In the genomic region with DNA sequence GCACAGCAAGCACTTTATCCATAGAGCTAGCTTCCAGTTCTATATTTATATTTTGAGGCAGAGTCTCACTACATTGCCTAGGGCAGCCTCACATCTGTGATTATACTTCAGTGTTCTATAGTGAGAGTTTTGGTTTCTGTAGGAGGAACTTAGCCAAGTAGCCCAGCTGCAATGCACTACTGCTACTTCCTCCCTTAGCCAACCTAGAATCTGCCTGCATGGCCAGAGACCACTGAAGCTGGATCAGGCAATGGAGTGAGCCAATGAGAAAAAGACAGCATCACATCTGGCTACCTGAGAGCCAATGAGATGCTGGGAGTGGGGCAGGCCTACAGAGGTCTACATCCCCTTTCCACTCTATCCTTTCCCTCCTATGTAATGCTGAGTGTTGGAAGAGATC, we compare ENCODE assay signal across 22 mouse cellular contexts.
DNase-seq lines count a peak whose midpoint lies in the region; ATAC-seq and TF ChIP-seq lines count a peak whose summit lies in the region.
"Had no signal": no experiment of that assay in that cellular context is flagged by ENCODE, and none has a peak within 500 bp of the region (broad histone marks: within the 10 kb centered on the region; RNA-seq: fewer than 3 reads in every experiment).

No protein-coding gene starts in this region.

- no peak overlapping the region for H3K4me3 ChIP-seq in forebrain, postnatal 0 days (ENCODE audit: low read depth, low read length)
- H3K4me3 ChIP-seq in forebrain, embryonic 12.5 days (replicated peaks): no peak overlapping the region
- no peak overlapping the region for H3K4me3 ChIP-seq in liver, embryonic 14.5 days (ENCODE audit: insufficient read depth in 1 of 2, low read depth in 2 of 2, low read length in 2 of 2)
- no peak overlapping the region for H3K4me3 ChIP-seq in liver, postnatal 0 days (ENCODE audit: low read depth, low read length)
- H3K4me3 ChIP-seq: forebrain, embryonic 10.5 days; heart, embryonic 10.5 days; hindbrain, embryonic 13.5 days; midbrain, embryonic 10.5 days had no signal

- H3K27ac ChIP-seq in forebrain, postnatal 0 days (ENCODE audit: low read depth, low read length): no peak overlapping the region
- H3K27ac ChIP-seq in forebrain, embryonic 12.5 days: no peak overlapping the region
- no peak overlapping the region for H3K27ac ChIP-seq in liver, embryonic 14.5 days
- H3K27ac ChIP-seq in liver, postnatal 0 days (ENCODE audit: low read depth): no peak overlapping the region
- H3K27ac ChIP-seq: forebrain, embryonic 10.5 days; heart, embryonic 10.5 days; hindbrain, embryonic 13.5 days; midbrain, embryonic 10.5 days had no signal

- H3K9ac ChIP-seq in forebrain, postnatal 0 days: no peak overlapping the region
- no peak overlapping the region for H3K9ac ChIP-seq in forebrain, embryonic 12.5 days
- H3K9ac ChIP-seq in liver, embryonic 14.5 days (replicated peaks): no peak overlapping the region
- no peak overlapping the region for H3K9ac ChIP-seq in liver, postnatal 0 days (replicated peaks)
- H3K9ac ChIP-seq: hindbrain, embryonic 13.5 days; lung, embryonic 14.5 days had no signal

- peaks cover 10% of the 10 kb centered on the region; the same call in 1 of the 2 replicates for H3K36me3 ChIP-seq in forebrain, postnatal 0 days (ENCODE audit: insufficient read depth)
- H3K36me3 ChIP-seq in forebrain, embryonic 12.5 days (replicated peaks): 0 out of 2 replicates have a peak, but pooled peaks cover 6% of the 10 kb centered on the region
- no peaks in the 10 kb centered on the region for H3K36me3 ChIP-seq in liver, embryonic 14.5 days (replicated peaks; ENCODE audit: control insufficient read depth, insufficient read depth, low read depth)
- H3K36me3 ChIP-seq in liver, postnatal 0 days (replicated peaks; ENCODE audit: insufficient read depth, low read length): no peaks in the 10 kb centered on the region

- ATAC-seq in forebrain, postnatal 0 days: peak; percentile 18; the same call in 1 of the 2 replicates
- ATAC-seq in forebrain, embryonic 12.5 days (ENCODE audit: low FRiP score): no peak
- ATAC-seq in liver, embryonic 14.5 days (ENCODE audit: insufficient read depth): 0 out of 2 replicates have a peak, but pooled peaks have one; percentile 6
- ATAC-seq in liver, postnatal 0 days: no peak
- peak; percentile 78 for ATAC-seq in granulocyte monocyte progenitor cell, adult 5-6 weeks (replicated peaks; ENCODE audit: poor library complexity, severe bottlenecking)

- no peaks in the 10 kb centered on the region for H3K4me1 ChIP-seq in forebrain, postnatal 0 days (ENCODE audit: insufficient read depth)
- no peaks in the 10 kb centered on the region for H3K4me1 ChIP-seq in forebrain, embryonic 12.5 days
- H3K4me1 ChIP-seq in liver, embryonic 14.5 days (replicated peaks; ENCODE audit: control insufficient read depth in 2 of 2, insufficient read depth in 2 of 2, low read length in 1 of 2): no peaks in the 10 kb centered on the region
- no peaks in the 10 kb centered on the region for H3K4me1 ChIP-seq in liver, postnatal 0 days (ENCODE audit: insufficient read depth)
- H3K4me1 ChIP-seq: forebrain, embryonic 10.5 days; heart, embryonic 10.5 days; midbrain, embryonic 10.5 days had no signal

- no peaks in the 10 kb centered on the region for H3K27me3 ChIP-seq in forebrain, postnatal 0 days (ENCODE audit: insufficient read depth, low read length)
- H3K27me3 ChIP-seq in forebrain, embryonic 12.5 days: no peaks in the 10 kb centered on the region
- H3K27me3 ChIP-seq in liver, embryonic 14.5 days (ENCODE audit: control insufficient read depth, insufficient read depth, low read length): no peaks in the 10 kb centered on the region
- H3K27me3 ChIP-seq in liver, postnatal 0 days (ENCODE audit: insufficient read depth, low read length): no peaks in the 10 kb centered on the region
- H3K27me3 ChIP-seq: hindbrain, embryonic 13.5 days had no signal

- TF ChIP-seq CTCF in forebrain, postnatal 0 days (IDR thresholded peaks at IDR 0.05; ENCODE audit: low read depth): no peak
- TF ChIP-seq CTCF in liver, embryonic 14.5 days (IDR thresholded peaks at IDR 0.05; ENCODE audit: low read depth): no peak
- no peak for TF ChIP-seq CTCF in liver, postnatal 0 days (IDR thresholded peaks at IDR 0.05; ENCODE audit: low read depth)

- no peaks in the 10 kb centered on the region for H3K9me3 ChIP-seq in forebrain, postnatal 0 days (ENCODE audit: low read length)
- H3K9me3 ChIP-seq in forebrain, embryonic 12.5 days: no peaks in the 10 kb centered on the region
- no peaks in the 10 kb centered on the region for H3K9me3 ChIP-seq in liver, embryonic 14.5 days (ENCODE audit: control insufficient read depth, low read length)
- no peaks in the 10 kb centered on the region for H3K9me3 ChIP-seq in liver, postnatal 0 days (ENCODE audit: low read length)
- H3K9me3 ChIP-seq: forebrain, embryonic 10.5 days; heart, embryonic 10.5 days; hindbrain, embryonic 13.5 days; midbrain, embryonic 10.5 days had no signal

- H3K4me2 ChIP-seq in forebrain, postnatal 0 days (ENCODE audit: low read depth): no peak overlapping the region
- no peak overlapping the region for H3K4me2 ChIP-seq in forebrain, embryonic 12.5 days
- no peak overlapping the region for H3K4me2 ChIP-seq in liver, embryonic 14.5 days (ENCODE audit: low read depth)
- no peak overlapping the region for H3K4me2 ChIP-seq in liver, postnatal 0 days (ENCODE audit: low read depth, low read length)
- H3K4me2 ChIP-seq: hindbrain, embryonic 13.5 days; lung, embryonic 14.5 days had no signal

- DNase-seq in forebrain, postnatal 0 days: no peak
- no peak for DNase-seq in liver, embryonic 14.5 days (ENCODE audit: low read depth in 3 of 3, low spot score in 3 of 3)
- DNase-seq in liver, postnatal 0 days: no peak
- DNase-seq in adrenal gland, adult 18-20 months (ENCODE audit: low spot score in 2 of 2): no peak
- DNase-seq in adrenal gland, adult (ENCODE audit: inconsistent age in 2 of 2, low spot score in 1 of 2): no peak
- DNase-seq in heart, postnatal 4 days: no peak
- DNase-seq: adrenal gland, adult 8-10 months; cerebellum, adult 11 months; cerebellum, postnatal 14 days; gastrocnemius, postnatal 25 days; kidney, adult 9 months; kidney, postnatal 4 days; lung, embryonic 14.5 days; lung, postnatal 36 days; retina, postnatal 1 day; thymus, postnatal 14 days had no signal

- TF ChIP-seq EP300 in liver, embryonic 14.5 days (IDR thresholded peaks at IDR 0.05; ENCODE audit: low read depth): no peak
- TF ChIP-seq EP300 in liver, postnatal 0 days (IDR thresholded peaks at IDR 0.05; ENCODE audit: low read depth): no peak

Comparison
In these comparisons a context has a peak if more than half of its experiments do, and no peak if none do; other contexts are left out.
1. ATAC-seq: peak in forebrain, postnatal 0 days (single experiment), liver, embryonic 14.5 days (single experiment) and granulocyte monocyte progenitor cell, adult 5-6 weeks (single experiment); none in forebrain, embryonic 12.5 days (single experiment) and liver, postnatal 0 days (single experiment).